Mouse (Mus musculus) natural killer cell, adult 2 months (primary cell): ENCODE results near the gene Itpr1.

Source experiments
- DNase-seq, 2 experiments: peaks; one replicate each; pipeline ENCODE4 v3.0.0; 2022; ENCODE audit warnings: low spot score in 2 of 2

Gene Itpr1

GRCm38 (mm10) chr6:108277622-108278396, 64.9 kb downstream of the Itpr1 start:
- DNase-seq: no peak

- DNase-seq: no peak
These were observed 66.1 kb downstream of the Itpr1 start for GRCm38 (mm10) chr6:108278826-108279630.

DNA sequence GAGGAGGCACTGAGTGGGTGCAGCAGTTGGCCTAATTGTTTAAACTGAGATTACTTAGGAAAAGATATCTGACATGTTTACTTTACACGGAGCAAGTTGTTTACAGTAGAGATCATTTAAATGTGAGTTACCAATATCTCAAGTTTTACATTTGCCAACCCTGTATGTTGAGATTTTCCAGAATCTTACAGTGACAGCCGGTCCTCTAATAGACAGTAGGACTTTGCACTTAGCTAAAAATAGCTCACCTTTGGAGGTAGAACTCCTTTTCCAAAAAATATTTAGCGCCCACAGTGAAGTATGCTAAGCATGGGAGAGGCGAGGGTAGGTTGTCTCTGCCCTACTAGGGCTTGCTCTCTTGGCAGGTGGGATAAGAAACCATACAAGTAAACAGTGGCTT, 69.2 kb downstream of the Itpr1 start:
- no peak for DNase-seq

GRCm38 (mm10) chr6:108282621-108283020, 69.7 kb downstream of the Itpr1 start:
- no peak for DNase-seq

DNA sequence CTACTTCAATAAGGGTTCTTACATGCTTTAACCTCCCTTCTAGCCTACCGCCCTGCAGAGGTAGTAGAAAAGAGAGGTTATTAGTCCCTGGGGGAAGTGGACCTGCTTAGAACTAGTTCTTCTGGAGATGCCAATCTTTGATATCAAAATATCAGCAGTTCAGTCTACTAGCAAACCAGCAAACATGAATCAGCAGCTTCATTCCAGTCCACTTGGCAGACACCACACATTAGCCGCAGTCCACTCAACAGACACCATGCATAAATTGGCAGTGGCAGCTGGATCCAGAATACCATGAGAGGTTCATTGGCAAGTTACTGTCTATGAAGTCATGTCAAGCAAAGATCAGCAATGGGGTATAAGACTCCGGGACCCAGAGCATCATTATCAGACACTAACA, 71.8 kb downstream of the Itpr1 start:
- DNase-seq: no peak

DNA sequence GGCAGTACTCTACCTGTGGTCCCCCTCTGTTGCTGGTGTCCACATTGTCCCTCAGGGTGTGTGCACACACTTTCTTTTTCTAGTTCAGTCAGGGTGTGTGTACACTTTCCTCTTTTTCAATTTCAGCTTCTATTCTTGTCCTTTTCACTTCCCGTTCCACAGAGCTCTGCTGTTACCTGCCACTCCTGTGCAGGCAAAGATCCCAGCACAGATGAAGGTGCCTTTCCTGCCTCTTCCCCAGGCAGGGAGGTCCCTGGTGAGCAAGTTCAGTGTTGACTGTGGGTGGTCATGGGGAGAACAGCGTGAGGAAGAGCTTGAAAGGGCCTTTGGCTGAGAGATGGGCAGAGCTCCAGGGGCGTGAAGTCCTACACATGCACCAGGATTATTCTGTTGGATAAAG, 76.1 kb downstream of the Itpr1 start:
- no peak for DNase-seq

DNA sequence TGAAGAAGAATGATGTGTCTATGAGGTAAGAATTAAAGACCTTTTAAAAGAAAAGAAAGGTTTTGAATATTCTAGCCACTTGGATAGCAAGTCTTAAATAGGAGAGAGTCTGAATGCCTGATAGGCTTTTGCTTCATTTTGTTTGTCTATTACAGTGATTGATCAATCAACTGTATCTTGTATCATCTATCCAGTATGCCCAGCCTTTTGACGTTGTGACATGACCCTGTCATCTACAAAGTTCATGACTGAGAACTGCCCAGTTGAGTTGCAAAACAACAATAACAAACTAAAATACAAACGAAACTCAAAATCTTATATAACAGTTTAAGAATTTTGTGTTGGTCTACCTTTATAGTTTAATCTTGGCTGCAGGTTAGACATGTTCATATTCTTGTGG, 78.1 kb downstream of the Itpr1 start:
- no peak for DNase-seq

GRCm38 (mm10) chr6:108291556-108291955, 78.7 kb downstream of the Itpr1 start:
- no peak for DNase-seq

DNA sequence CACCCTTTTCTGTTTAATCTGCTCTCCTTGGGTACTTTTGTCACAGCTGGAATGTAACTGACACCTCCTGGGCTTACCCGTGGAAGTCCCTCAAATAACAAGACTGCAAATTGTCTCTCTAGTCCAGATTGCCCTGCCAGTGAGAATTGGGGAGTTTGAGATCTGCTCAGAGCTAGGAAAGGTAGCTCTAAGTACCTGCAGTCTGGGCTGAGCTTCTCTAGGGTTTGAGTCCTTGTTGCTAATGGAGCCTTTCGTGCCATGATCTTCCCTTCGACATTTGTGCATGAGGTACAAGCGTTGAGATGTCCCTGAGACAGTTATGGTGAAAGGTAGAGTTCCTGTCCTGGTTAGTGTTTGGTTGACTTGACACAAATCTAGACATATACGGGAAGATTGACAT, 89.0 kb downstream of the Itpr1 start:
- no peak for DNase-seq

DNA sequence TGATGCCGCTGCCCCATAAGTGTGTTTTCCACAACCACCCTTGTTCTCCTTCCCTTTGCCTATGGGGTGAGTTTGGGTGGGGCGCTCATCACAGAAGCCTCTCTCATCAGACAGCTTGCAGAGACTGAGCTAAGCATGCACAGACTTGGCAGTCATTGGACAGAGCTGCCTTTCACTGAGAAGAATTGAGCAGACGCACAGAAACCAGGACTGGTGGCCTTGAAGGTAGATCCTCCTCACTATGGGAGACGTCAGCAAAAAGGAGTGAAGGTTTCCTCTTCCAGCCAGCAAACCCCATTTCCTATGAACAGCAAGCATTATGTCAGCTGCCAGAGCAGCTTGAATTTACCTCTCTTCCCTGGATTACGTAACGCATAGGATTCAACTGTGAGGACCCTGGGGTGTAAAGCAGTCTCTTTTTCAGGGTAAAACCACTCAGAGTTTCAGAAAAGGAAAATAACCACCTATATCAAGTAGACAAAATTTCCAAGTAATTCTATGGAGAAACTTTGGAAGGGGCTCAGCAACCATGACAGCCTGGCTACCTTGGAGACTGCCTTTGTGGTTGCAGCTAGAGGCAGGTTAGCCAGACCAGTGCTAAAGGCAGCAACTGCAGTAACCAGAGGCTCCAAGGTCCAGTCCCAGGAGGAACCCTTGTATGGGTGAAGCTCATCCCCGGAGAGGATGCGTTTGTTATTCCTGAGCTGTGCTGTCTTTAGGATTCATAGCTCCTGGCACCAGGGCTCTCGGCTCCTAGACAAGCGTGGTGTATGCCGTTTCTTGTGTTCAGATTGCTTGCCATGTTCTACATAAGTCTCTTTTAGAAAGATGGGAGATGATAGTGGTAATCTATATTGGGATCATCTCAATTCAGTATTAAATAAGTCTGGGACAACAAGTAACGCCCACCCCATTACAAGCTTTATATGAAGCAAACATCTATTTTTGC, 91.0 kb downstream of the Itpr1 start:
- DNase-seq: no peak

DNA sequence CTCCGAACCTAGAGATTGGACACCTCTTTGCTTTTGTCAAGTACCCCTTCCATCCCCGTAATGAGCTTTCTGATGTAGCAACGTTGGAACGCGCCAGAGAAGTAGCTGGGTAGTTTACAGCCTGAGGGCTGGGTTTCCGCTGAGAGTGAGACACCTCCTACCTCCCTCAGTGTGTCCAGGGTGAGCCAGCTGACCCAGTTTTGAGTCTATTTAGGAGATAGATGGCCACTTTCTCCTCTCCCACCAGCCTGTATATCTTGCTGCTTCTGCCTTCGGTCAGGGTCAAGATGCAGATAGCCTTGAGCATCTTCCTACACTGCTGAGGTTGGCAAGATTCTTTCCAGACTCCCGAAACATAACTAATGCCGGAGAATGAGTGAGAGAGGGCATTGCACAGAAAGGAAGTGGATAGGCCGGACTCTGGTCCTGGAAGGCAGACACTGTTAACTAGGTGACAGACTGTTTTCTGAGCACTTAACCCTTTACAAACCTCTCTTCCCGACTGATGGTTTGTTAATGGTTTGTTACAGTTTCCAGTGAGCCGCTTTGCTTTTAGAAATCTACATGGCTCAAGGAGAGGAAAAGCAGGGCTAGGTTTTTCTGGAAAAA, 92.4 kb downstream of the Itpr1 start:
- no peak for DNase-seq

DNA sequence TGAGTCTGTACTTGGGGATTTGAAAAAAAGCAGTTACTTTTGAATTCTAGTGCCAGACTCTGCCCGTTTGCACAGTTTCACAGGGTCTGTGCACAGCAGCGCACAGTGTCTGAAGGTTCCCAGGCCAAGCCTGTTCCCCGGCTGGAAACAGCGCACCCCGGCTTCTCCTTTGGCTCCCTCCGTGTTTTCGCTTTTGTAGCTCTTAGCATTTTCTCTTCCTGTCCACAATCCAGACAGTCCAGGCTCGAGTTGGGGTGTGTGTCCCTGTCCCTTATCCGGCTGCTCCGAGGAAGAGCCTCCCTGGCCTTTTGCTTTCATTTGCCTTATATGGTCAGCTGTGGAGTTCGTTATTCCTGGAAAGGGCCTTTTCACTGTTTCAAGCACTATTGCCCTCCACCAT, 93.3 kb downstream of the Itpr1 start:
- no peak for DNase-seq

GRCm38 (mm10) chr6:108306910-108307584, 94.2 kb downstream of the Itpr1 start:
- no peak for DNase-seq

DNA sequence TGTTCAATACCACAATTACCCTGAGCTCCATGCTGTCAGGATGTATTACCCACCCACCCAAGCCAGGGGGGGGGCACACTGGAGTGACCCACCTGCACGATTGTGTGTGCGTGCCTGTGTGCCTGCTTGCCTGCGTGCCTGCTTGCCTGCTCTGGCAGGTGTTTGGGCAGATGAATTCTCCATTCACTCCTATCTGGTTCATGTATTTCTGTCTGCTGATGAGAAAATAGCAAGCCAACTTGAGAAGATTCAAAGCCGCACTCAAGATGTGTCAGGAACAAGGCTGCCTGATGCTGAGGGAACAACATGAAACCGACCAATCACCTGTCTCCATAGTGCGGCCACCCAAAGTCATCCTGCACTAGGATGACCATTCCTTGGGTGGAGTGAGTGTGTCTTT, 94.9 kb downstream of the Itpr1 start:
- DNase-seq: no peak

GRCm38 (mm10) chr6:108309391-108310182, 96.7 kb downstream of the Itpr1 start:
- peak; percentile 32 to 33 for DNase-seq

GRCm38 (mm10) chr6:108313056-108313455, 100.2 kb downstream of the Itpr1 start:
- DNase-seq: no peak

GRCm38 (mm10) chr6:108313997-108314396, 101.1 kb downstream of the Itpr1 start:
- DNase-seq: peak in 1 of 2 experiments; percentile 12

GRCm38 (mm10) chr6:108316268-108316824, 103.5 kb downstream of the Itpr1 start:
- DNase-seq: no peak

DNA sequence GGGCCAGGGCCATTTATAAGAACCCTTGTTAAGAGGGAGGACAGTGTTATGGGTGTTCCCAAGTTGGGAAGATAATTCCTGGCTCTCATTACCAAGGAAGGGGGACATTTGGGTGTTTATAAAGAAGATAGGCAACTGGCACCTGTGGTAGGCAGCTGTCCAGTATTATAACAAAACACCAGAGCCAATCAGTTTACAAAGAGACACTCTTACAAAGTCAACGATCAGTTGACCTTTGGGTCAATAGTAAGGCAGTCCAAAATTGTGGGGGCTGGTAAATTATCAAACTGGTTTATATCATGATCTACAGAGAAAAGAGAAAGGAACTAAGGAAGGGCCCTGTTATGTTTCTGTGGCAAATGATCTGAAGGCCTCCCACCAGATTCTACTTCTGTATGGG, 104.1 kb downstream of the Itpr1 start:
- no peak for DNase-seq

DNA sequence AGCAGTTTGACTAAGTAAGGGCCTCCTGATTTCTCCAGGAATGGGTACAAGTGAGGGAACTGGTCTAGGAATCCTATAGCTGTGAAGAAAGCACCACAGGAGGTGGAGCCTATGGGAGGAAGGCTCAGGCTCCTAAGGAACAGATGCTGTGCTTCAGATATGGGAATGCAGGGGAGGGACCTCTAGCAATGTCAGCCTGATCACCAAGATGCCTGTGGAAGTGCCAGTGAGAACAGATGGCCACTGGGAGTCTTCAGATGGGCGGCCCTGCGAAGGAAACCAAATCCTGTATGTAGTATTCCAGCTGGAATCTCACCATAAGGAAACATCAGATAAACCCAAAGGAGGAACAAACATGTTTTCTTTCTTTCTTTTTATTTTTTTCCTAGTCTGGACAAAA, 108.8 kb downstream of the Itpr1 start:
- DNase-seq: no peak
